Mouse (Mus musculus) C2C12 (cell line): ENCODE data around the gene Gm13693. TPM values are rescaled to one million over a fixed set of nuclear protein-coding genes. Genes with fewer than 3 reads are reported as not detected.
"Not testable (repeated sequence)": the region's sequence is repeated elsewhere in the genome, so short reads cannot be mapped to it uniquely, and the experiment has no call there.

Experiments
- H3K27me3 ChIP-seq: one replicate; pipeline ENCODE4 v1.6.1; 2011; ENCODE audit not compliant: control insufficient read depth, insufficient read depth, insufficient read length
- H3K36me3 ChIP-seq: one replicate; pipeline ENCODE4 v1.6.1; 2011; ENCODE audit not compliant: control insufficient read depth, insufficient read depth
- H3K4me3 ChIP-seq: one replicate; pipeline ENCODE4 v1.5.1; 2011; ENCODE audit warnings: mild to moderate bottlenecking, control low read depth; ENCODE audit not compliant: poor library complexity, insufficient read depth, severe bottlenecking
- H3K79me2 ChIP-seq: one replicate; pipeline ENCODE4 v1.6.1; 2011; ENCODE audit not compliant: control insufficient read depth, insufficient read depth
- H3K79me3 ChIP-seq: one replicate; pipeline ENCODE4 v1.6.1; 2011; ENCODE audit warnings: low read depth, control low read depth
- H3ac ChIP-seq: one replicate; pipeline ENCODE3; 2011; ENCODE audit warnings: low read depth; ENCODE audit not compliant: control insufficient read depth, insufficient read length
- CEBPB ChIP-seq: IDR thresholded peaks from one replicate; pipeline ENCODE4 v1.6.1; 2011; ENCODE audit warnings: low read depth, mild to moderate bottlenecking, control low read depth, moderate library complexity
- CTCF ChIP-seq: IDR thresholded peaks from one replicate; pipeline ENCODE4 v1.5.1; 2011; ENCODE audit not compliant: control insufficient read depth, insufficient read depth, insufficient read length
- FOSL1 ChIP-seq: IDR thresholded peaks from one replicate; pipeline ENCODE4 v1.8.0; 2011; ENCODE audit warnings: mild to moderate bottlenecking, low read length; ENCODE audit not compliant: poor library complexity, insufficient read depth, severe bottlenecking
- MAX ChIP-seq: IDR thresholded peaks from one replicate; pipeline ENCODE4 v1.6.1; 2011; ENCODE audit warnings: mild to moderate bottlenecking, control low read depth
- MYOD1 ChIP-seq: IDR thresholded peaks from one replicate; pipeline ENCODE4 v1.6.1; 2011; ENCODE audit warnings: low read depth; ENCODE audit not compliant: control insufficient read depth, insufficient read length
- MYOG ChIP-seq: IDR thresholded peaks from one replicate; pipeline ENCODE4 v1.6.1; 2011; ENCODE audit not compliant: control insufficient read depth, insufficient read length; ENCODE audit errors: extremely low read depth
- USF1 ChIP-seq: IDR thresholded peaks from one replicate; pipeline ENCODE4 v1.6.1; 2011; ENCODE audit warnings: low read depth, mild to moderate bottlenecking, control low read depth, moderate library complexity
- polyA plus RNA-seq: library from polyadenylated mRNA; unstranded; fragments of >200 nt; fragmentation: generic; extraction: Trizol; gene quantifications from one replicate; pipeline ENCODE4 v1.2.1, GENCODE M21; 2012; ENCODE audit warnings: missing spikeins

Gm13693 gene
- polyA plus RNA-seq, 1 experiment = not detected

DNA sequence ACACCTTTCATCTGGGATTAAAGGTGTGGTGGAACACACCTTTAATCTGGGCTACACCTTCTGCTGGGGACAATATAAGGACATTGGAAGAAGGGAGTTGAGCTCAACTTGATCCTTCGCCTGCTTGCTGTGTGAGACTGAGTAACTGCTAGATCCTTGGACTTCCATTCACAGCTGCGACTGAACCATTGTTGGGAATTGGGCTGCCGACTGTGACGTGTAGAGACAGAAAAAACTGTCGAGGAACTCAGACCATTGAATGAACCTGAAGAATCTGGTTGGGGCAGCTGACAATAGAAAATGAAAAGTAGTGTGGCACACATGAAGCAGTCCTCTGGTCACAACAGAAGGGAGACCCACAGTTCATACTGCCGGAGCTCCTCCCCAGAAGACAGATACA is 23.1 kb downstream of the Gm13693 start, which contains the start of gene Gm13697:
TSS of gene Gm13697 (plus strand) at position 301 of the 400 bp plus-strand sequence.
- H3K79me2 ChIP-seq, H3K36me3 ChIP-seq, H3ac ChIP-seq, H3K79me3 ChIP-seq, H3K27me3 ChIP-seq, H3K4me3 ChIP-seq: not testable (repeated sequence)

DNA sequence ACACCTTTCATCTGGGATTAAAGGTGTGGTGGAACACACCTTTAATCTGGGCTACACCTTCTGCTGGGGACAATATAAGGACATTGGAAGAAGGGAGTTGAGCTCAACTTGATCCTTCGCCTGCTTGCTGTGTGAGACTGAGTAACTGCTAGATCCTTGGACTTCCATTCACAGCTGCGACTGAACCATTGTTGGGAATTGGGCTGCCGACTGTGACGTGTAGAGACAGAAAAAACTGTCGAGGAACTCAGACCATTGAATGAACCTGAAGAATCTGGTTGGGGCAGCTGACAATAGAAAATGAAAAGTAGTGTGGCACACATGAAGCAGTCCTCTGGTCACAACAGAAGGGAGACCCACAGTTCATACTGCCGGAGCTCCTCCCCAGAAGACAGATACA is 28.9 kb downstream of the Gm13693 start, which contains the start of gene Gm13691:
TSS of gene Gm13691 (plus strand) at position 301 of the 400 bp plus-strand sequence.
- H3K79me2 ChIP-seq, H3K27me3 ChIP-seq, H3ac ChIP-seq, H3K4me3 ChIP-seq, H3K79me3 ChIP-seq, H3K36me3 ChIP-seq: not testable (repeated sequence)

DNA sequence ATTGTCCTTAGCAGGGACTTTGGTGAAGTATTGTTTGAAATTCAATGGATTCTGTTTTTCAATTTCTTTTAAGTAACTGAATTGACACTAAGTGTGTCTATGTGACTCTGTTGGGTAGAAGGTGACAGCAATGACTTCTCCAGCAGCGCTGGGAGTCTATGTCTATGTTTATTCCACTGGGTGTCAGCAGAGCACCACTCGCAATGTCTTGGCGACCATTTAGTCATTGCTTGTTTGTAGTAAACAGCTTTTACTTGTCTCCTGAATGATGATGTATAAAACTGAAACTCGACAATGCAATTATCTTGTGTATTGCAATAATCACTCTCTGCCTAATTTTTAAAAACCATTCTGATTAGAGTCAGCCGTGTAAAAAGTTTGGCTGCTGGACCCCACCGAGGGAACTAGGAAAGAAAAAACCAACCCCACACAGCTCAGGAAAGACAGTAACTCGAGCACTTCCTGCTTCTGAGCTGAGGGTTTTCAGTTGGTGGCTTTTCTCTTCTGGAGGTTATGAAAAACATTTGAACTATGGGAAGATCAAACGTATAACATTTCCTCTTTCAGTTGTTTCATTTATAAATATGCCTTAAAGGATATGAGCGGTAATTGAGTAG is 32.4 kb downstream of the Gm13693 start:
- not testable (repeated sequence) for H3ac ChIP-seq, H3K79me2 ChIP-seq, H3K79me3 ChIP-seq, H3K27me3 ChIP-seq, H3K36me3 ChIP-seq, H3K4me3 ChIP-seq

DNA sequence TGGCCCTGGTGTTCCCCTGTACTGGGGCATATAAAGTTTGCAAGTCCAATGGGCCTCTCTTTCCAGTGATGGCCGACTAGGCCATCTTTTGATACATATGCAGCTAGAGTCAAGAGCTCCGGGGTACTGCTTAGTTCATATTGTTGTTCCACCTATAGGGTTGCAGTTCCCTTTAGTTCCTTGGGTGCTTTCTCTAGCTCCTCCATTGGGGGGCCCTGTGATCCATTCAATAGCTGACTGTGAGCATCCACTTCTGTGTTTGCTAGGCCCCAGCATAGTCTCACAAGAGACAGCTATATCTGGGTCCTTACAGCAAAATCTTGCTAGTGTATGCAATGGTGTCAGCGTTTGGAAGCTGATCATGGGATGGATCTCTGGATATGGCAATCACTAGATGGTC is 33.2 kb downstream of the Gm13693 start:
- not testable (repeated sequence) for H3K27me3 ChIP-seq, H3ac ChIP-seq, H3K79me3 ChIP-seq, H3K79me2 ChIP-seq, H3K36me3 ChIP-seq, H3K4me3 ChIP-seq

- no peaks in the 10 kb centered on the region for H3K27me3 ChIP-seq
- H3K36me3 ChIP-seq = no peaks in the 10 kb centered on the region
- H3K79me2 ChIP-seq = no peaks in the 10 kb centered on the region
- H3K4me3 ChIP-seq = no peak overlapping the region
- H3ac ChIP-seq = no peak overlapping the region
- H3K79me3 ChIP-seq = no peaks in the 10 kb centered on the region
- TF ChIP-seq CEBPB (no peak), MYOG (no peak), MAX (no peak), FOSL1 (no peak), MYOD1 (no peak)
Observed at GRCm38 (mm10) chr2:84008913-84009312, 47.6 kb downstream of the Gm13693 start.

DNA sequence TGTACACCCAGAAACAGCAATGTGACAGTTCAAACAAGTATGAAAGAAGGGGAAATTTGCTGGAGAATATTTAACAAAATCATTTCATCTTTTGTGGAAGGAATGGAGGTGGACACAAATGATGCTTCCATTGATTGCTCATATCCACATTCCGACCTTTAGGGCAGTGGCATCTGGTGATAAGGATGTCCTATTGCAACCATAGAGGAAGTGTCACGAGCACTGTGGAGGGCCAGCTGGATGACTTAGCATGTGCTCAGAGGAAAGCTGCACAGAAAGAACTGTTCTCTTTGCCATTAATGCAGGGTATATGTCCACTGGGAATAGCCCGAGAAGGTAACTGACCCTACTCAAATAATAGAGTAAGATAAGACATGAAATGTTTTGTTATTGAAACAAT is 48.5 kb downstream of the Gm13693 start:
- no peaks in the 10 kb centered on the region for H3K79me3 ChIP-seq
- H3K27me3 ChIP-seq = no peaks in the 10 kb centered on the region
- no peaks in the 10 kb centered on the region for H3K36me3 ChIP-seq
- no peaks in the 10 kb centered on the region for H3K79me2 ChIP-seq
- no peak overlapping the region for H3ac ChIP-seq
- TF ChIP-seq MAX = no peak
- no peak for TF ChIP-seq MYOG
- TF ChIP-seq FOSL1 = no peak
- TF ChIP-seq MYOD1 = no peak
- TF ChIP-seq USF1 = no peak
- TF ChIP-seq CTCF = no peak
- TF ChIP-seq CEBPB = no peak
- H3K4me3 ChIP-seq = no peak overlapping the region

Other genes starting within 250 kb of the Gm13693 start
- 32.1 TPM for gene Itgav, start 237.1 kb upstream of the Gm13693 start, polyA plus RNA-seq
- 1.1 TPM for gene Fam171b, start 148.9 kb upstream of the Gm13693 start, polyA plus RNA-seq
- not detected for gene Zswim2, start 20.3 kb upstream of the Gm13693 start, polyA plus RNA-seq
- gene Gm13698, start 5.8 kb upstream of the Gm13693 start, polyA plus RNA-seq = not detected
- gene Gm13695, start 5.8 kb downstream of the Gm13693 start, polyA plus RNA-seq = not detected
- gene Gm13696, start 11.6 kb downstream of the Gm13693 start, polyA plus RNA-seq = not detected
- not detected for gene Gm13694, start 17.4 kb downstream of the Gm13693 start, polyA plus RNA-seq
- gene Gm13697, start 23.2 kb downstream of the Gm13693 start, polyA plus RNA-seq = not detected
- not detected for gene Gm13691, start 29.1 kb downstream of the Gm13693 start, polyA plus RNA-seq